Mouse (Mus musculus): ENCODE data around the gene Gm9803.
"Not testable (repeated sequence)": the region's sequence is repeated elsewhere in the genome, so short reads cannot be mapped to it uniquely, and the experiment has no call there.

DNA sequence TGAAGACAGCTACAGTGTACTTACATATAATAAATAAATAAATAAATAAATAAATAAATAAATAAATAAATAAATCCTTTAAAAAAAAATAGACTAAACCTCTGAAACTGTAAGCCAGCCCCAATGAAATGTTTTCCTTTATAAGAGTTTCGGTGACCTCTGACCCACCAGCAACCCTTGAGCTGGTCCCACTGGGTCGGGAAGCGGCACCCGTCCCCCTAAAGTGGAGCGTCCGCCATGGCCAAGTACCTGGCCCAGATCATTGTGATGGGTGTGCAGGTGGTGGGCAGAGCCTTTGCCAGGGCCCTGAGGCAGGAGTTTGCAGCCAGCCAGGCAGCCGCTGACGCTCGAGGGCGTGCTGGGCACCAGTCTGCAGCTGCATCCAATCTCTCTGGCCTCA is at the start of gene Gm9803:
- TF ChIP-seq CTCF (IDR thresholded peaks at IDR 0.05; ENCODE audit: extremely low read depth, insufficient read depth, insufficient read length, insufficient replicate concordance); POLR2A (IDR thresholded peaks at IDR 0.05; ENCODE audit: low read depth, low read length): not testable (repeated sequence)

Data from spleen, adult 2 months (tissue).